Mouse (Mus musculus) olfactory bulb, adult 2 months (tissue): ENCODE results near the gene Wbp11. TPM values are rescaled to one million over a fixed set of nuclear protein-coding genes. Genes with fewer than 3 reads are reported as not detected.

Source experiments
- H3K27ac ChIP-seq: fragments of 200-500 bp; 2 replicates; pipeline ENCODE4 v1.5.1; 2012; ENCODE audit warnings: low read depth, low read length; ENCODE audit not compliant: insufficient read depth
- H3K4me1 ChIP-seq: fragments of 200-500 bp; 2 replicates; pipeline ENCODE4 v1.6.1; 2012; ENCODE audit warnings: low read length; ENCODE audit not compliant: control insufficient read depth, insufficient read depth
- H3K4me3 ChIP-seq: fragments of 200-500 bp; 2 replicates; pipeline ENCODE4 v1.5.1; 2012; ENCODE audit warnings: mild to moderate bottlenecking, low read depth, low read length, moderate library complexity; ENCODE audit not compliant: insufficient read depth
- CTCF ChIP-seq: fragments of 200-500 bp; IDR thresholded peaks from 2 replicates; pipeline ENCODE4 v1.5.1; 2012; ENCODE audit warnings: low read depth, mild to moderate bottlenecking, low read length, moderate library complexity; ENCODE audit not compliant: insufficient read depth
- POLR2A ChIP-seq: fragments of 200-500 bp; IDR thresholded peaks from 2 replicates; pipeline ENCODE4 v1.6.1; 2012; ENCODE audit warnings: mild to moderate bottlenecking, low read depth, low read length, moderate library complexity; ENCODE audit not compliant: insufficient read depth
- WGBS: fragments of 180-500 bp; shearing (Covaris S2); methylation state at CpG from one replicate; pipeline ENCODE4 v1.1.7; 2018; 5-methylcytosine and 5-hydroxymethylcytosine counted together
- polyA plus RNA-seq: library from polyadenylated mRNA; stranded (reverse); fragments of >200 nt; gene quantifications from 2 replicates; pipeline ENCODE4 v1.2.4, GENCODE M21; 2012; ENCODE audit warnings: low replicate concordance; ENCODE audit not compliant: missing spikeins, insufficient read depth, insufficient read length

Wbp11 gene
- polyA plus RNA-seq, 1 experiment: 319 TPM

DNA sequence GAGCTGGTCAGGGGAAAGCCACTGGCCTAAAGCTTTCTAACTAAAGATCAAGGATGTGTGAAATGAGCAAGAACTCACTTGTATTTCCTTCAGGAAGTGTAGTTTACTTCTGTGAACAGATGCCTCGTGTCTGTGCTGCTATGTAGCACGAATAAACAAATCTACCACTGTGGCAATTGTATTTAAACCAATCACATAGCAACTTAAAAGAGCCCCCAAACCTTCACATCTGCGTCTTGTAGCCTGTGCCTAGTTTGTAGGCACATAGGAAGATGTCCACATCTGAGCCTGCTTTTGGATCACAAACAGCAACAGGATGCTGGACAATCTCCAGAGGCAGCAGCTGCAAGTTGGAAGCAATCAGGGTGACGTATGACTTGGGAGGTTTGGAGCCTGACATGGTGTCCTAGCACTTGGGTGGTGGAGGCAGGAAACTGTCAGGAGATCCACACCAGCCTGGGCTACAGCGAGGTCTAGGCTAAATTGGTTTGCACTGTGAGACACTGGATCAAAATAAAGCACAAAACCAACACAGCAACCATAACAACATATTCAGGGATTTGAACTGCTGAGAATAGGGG, 38.6 kb downstream of the Wbp11 start:
- H3K4me3 ChIP-seq: no peak overlapping the region
- WGBS: 68% methylated on average over 5 of the region's 5 CpGs
- no peak for TF ChIP-seq CTCF
- no peak for TF ChIP-seq POLR2A
- no peak overlapping the region for H3K27ac ChIP-seq
- peaks cover 9% of the 10 kb centered on the region; the same call in 1 of the 2 replicates for H3K4me1 ChIP-seq

DNA sequence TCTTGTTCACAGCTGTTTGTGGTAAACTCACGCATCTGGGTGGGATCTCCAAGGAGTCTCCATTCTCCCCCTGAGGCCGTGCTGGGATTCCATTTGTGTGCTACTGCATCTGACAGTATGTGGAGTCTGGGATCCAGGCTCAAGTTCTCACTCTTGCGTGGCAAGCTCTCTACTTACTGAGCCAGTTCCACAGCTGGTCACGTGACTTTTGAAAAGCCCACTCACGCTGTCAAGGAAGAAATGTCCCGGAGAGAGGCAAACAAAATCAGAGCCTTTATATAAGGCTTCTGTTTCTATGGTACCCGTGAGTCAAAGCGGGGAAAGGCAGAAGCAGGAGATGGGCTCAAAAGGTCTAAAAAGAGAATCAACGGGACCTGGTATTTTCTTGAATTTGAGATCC, 45.3 kb downstream of the Wbp11 start:
- TF ChIP-seq POLR2A (no peak), CTCF (no peak)

DNA sequence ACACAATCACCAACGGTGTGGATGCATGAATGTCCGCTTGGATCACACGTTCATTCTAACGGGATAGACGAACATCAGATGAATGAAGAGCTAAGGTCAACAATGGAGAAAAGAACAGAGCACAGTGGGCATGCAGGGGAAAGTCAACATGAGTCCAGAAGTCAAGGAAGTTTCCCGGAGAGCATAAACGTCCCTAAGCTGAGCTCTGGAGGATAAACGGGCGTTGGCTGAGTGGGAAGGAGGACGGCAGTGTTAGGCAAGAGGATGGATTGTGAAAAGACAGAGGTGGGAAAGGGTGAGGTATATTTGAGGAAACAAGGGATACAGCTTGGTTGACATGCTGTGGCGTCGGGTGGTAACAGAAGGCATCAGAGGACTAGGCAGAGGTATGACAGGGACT, 45.9 kb downstream of the Wbp11 start:
- H3K4me3 ChIP-seq: no peak overlapping the region
- H3K4me1 ChIP-seq: peaks cover 10% of the 10 kb centered on the region
- no peak overlapping the region for H3K27ac ChIP-seq
- 85% methylated on average over 12 of the region's 12 CpGs for WGBS
- TF ChIP-seq POLR2A (no peak), CTCF (no peak)

More for the DNA sequence above, 45.3 kb downstream of the Wbp11 start:
- WGBS: 48% methylated on average over 9 of the region's 9 CpGs
- H3K4me1 ChIP-seq: peaks cover 10% of the 10 kb centered on the region
- H3K4me3 ChIP-seq: no peak overlapping the region
- no peak overlapping the region for H3K27ac ChIP-seq

GRCm38 (mm10) chr6:136781377-136781986, 46.6 kb downstream of the Wbp11 start, which contains the start of gene Gucy2c:
TSS of gene Gucy2c (minus strand) at chr6:136781765.
- no peak within 1 kb of the TSS for H3K4me3 ChIP-seq
- H3K4me1 ChIP-seq: peaks cover 10% of the 10 kb centered on the region
- WGBS: 85% methylated on average over 20 of the region's 20 CpGs
- TF ChIP-seq POLR2A (no peak), CTCF (no peak)
- no peak within 1 kb of the TSS for H3K27ac ChIP-seq

- TF ChIP-seq POLR2A (no peak), CTCF (no peak)
- H3K4me3 ChIP-seq: no peak overlapping the region
- no peak overlapping the region for H3K27ac ChIP-seq
- 91% methylated on average over 1 of the region's 1 CpGs for WGBS
- H3K4me1 ChIP-seq: peaks cover 2% of the 10 kb centered on the region; the same call in 1 of the 2 replicates
These were observed 51.6 kb downstream of the Wbp11 start for GRCm38 (mm10) chr6:136776392-136776791.

DNA sequence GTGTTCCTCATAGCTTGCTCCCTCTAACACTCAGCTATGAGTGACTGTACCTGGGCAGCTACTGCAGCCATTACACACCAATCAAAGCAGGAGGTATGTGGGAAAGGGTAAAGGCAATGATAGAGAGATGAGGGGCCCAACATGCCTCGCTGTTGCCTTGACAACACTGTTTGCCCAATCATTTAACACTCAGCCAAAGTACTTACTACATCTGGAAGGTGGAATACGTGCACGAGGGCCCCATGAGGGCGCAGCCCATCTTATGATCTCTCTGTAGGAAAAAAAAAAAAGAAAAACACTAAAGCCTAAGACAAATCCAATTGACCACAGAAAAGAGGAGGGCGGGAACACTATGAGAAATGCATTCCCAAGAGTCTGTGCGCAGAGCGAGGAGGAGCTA, 58.2 kb downstream of the Wbp11 start:
- TF ChIP-seq POLR2A: no peak
- TF ChIP-seq CTCF: no peak
- Histone ChIP-seq H3K27ac (no peak overlapping the region), H3K4me1 (no peaks in the 10 kb centered on the region), H3K4me3 (no peak overlapping the region)
- 85% methylated on average over 7 of the region's 7 CpGs for WGBS

DNA sequence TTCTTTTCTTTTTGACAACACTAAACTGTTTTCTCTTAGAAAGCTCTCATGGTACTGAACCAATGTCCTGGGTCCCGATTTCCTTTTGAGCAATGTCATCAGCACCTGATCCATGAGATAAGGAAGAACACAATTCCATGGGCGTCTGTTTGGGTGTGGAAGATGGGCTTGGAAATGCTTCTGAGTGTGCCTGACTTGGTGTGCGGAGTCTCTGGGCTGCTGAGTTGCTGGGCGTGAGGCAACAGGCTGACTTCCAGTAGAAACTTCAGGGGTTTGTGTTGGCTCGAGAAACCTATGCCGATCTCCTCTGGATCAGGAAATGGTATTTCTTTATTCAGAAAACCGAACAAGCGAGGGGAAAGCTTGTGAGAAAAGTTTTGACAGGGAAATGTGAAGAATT, 58.9 kb downstream of the Wbp11 start:
- no peak overlapping the region for H3K4me3 ChIP-seq
- WGBS: 83% methylated on average over 8 of the region's 8 CpGs
- H3K4me1 ChIP-seq: no peaks in the 10 kb centered on the region
- H3K27ac ChIP-seq: no peak overlapping the region
- TF ChIP-seq POLR2A (no peak), CTCF (no peak)

- Histone ChIP-seq H3K4me3 (no peak overlapping the region), H3K27ac (no peak overlapping the region), H3K4me1 (no peaks in the 10 kb centered on the region)
- WGBS: 50% methylated on average over 1 of the region's 1 CpGs
- no peak for TF ChIP-seq POLR2A
These were observed 64.1 kb downstream of the Wbp11 start for GRCm38 (mm10) chr6:136763912-136764311.

Other genes with a start within 250 kb of the Wbp11 start
- not detected in 2 replicates for gene Plbd1, start 166.3 kb downstream of the Wbp11 start, polyA plus RNA-seq
- gene Gucy2c, start 46.5 kb downstream of the Wbp11 start, polyA plus RNA-seq: not detected in 2 replicates
- not detected in 2 replicates for gene Hist4h4, start 23.8 kb downstream of the Wbp11 start, polyA plus RNA-seq
- gene H2afj, start 20.0 kb downstream of the Wbp11 start, polyA plus RNA-seq: not detected in 2 replicates
- gene BC049715, start 607 bp downstream of the Wbp11 start, polyA plus RNA-seq: not detected in 2 replicates
- gene Smco3, start 7.2 kb upstream of the Wbp11 start, polyA plus RNA-seq: not detected in 2 replicates
- not detected in 2 replicates for gene Art4, start 29.5 kb upstream of the Wbp11 start, polyA plus RNA-seq
- not detected in 2 replicates for gene Mgp, start 47.6 kb upstream of the Wbp11 start, polyA plus RNA-seq
- gene Erp27, start 93.9 kb upstream of the Wbp11 start, polyA plus RNA-seq: not detected in 2 replicates
- not detected in 2 replicates for gene Pde6h, start 95.6 kb upstream of the Wbp11 start, polyA plus RNA-seq
- 393 TPM in 1 of 2 replicates, not detected in the other for gene Arhgdib, start 113.7 kb upstream of the Wbp11 start, polyA plus RNA-seq